Mouse (Mus musculus) MEL (cell line): Measurements from ENCODE around the gene Sbno2. TPM values are rescaled to one million over a fixed set of nuclear protein-coding genes. Genes with fewer than 3 reads are reported as not detected.
A peak's percentile ranks its signal among the peaks of the same experiment; 100 is the strongest.

ENCODE experiments used
- DNase-seq: peaks from one replicate; pipeline ENCODE4 v3.0.0; 2011; ENCODE audit warnings: low read depth, low spot score
- H3K27ac ChIP-seq: 2 replicates; pipeline ENCODE4 v1.5.1; 2012; ENCODE audit warnings: low read depth, mild to moderate bottlenecking, control low read depth, low read length, moderate library complexity; ENCODE audit not compliant: control insufficient read depth
- H3K27me3 ChIP-seq, 2 experiments: fragments of 150-350 bp in 1 of 2; sonication (generic) in 1 of 2; 2 replicates each; pipeline ENCODE4 v1.6.1; 2012; ENCODE audit warnings: low read length in 2 of 2, mild to moderate bottlenecking in 2 of 2, improper control_type of control experiment in 1 of 2, moderate library complexity in 1 of 2; ENCODE audit not compliant: insufficient read depth in 2 of 2, control insufficient read depth in 1 of 2
- H3K36me3 ChIP-seq, 2 experiments: 2 replicates each; pipeline ENCODE4 v1.6.1; 2012 to 2014; ENCODE audit warnings: low read length in 2 of 2, improper control_type of control experiment in 1 of 2, inconsistent platforms in 1 of 2, mild to moderate bottlenecking in 1 of 2; ENCODE audit not compliant: insufficient read depth in 2 of 2, control insufficient read depth in 1 of 2
- H3K4me1 ChIP-seq, 2 experiments: fragments of 150-350 bp in 1 of 2; sonication (generic) in 1 of 2; 2 replicates each; pipeline ENCODE4 v1.6.1; 2012; ENCODE audit warnings: low read length in 2 of 2, improper control_type of control experiment in 1 of 2, mild to moderate bottlenecking in 1 of 2; ENCODE audit not compliant: insufficient read depth in 2 of 2, control insufficient read depth in 1 of 2
- H3K4me3 ChIP-seq, 2 experiments: fragments of 150-350 bp in 1 of 2; sonication (generic) in 1 of 2; 2 replicates each; pipeline ENCODE4 v1.5.1; 2012; ENCODE audit warnings: low read depth in 2 of 2, low read length in 2 of 2, mild to moderate bottlenecking in 2 of 2, moderate library complexity in 2 of 2, control low read depth in 1 of 2, improper control_type of control experiment in 1 of 2; ENCODE audit not compliant: control insufficient read depth in 1 of 2, insufficient read depth in 1 of 2
- H3K79me2 ChIP-seq: 2 replicates; pipeline ENCODE4 v1.6.1; 2012; ENCODE audit warnings: mild to moderate bottlenecking, low read length, moderate library complexity; ENCODE audit not compliant: control insufficient read depth, poor library complexity, insufficient read depth
- H3K9ac ChIP-seq: 2 replicates; pipeline ENCODE4 v1.6.1; 2012; ENCODE audit warnings: low read depth, mild to moderate bottlenecking, control low read depth, low read length, moderate library complexity; ENCODE audit not compliant: control insufficient read depth, poor library complexity, severe bottlenecking
- H3K9me3 ChIP-seq: fragments of 150-350 bp; sonication (generic); replicated peaks from 2 replicates; pipeline ENCODE4 v1.6.1; 2012; ENCODE audit warnings: mild to moderate bottlenecking, low read length, improper control_type of control experiment, moderate library complexity; ENCODE audit not compliant: insufficient read depth
- CTCF ChIP-seq, 3 experiments: IDR thresholded peaks in 2 of 3; conservative IDR thresholded peaks in 1 of 3; 2 replicates each; pipeline ENCODE4 v1.5.1; 2011 to 2012; ENCODE audit warnings: low read length in 3 of 3, low read depth in 2 of 3, mild to moderate bottlenecking in 2 of 3, improper control_type of control experiment in 1 of 3, inconsistent platforms in 1 of 3, mixed read lengths in 1 of 3, moderate library complexity in 1 of 3; ENCODE audit not compliant: control insufficient read depth in 1 of 3, insufficient read depth in 1 of 3, poor library complexity in 1 of 3, severe bottlenecking in 1 of 3
- E2F4 ChIP-seq: IDR thresholded peaks from 2 replicates; pipeline ENCODE4 v1.6.1; 2011; ENCODE audit warnings: low read depth, low read length, improper control_type of control experiment, borderline replicate concordance
- GABPA ChIP-seq: IDR thresholded peaks from 2 replicates; pipeline ENCODE4 v1.6.1; 2012; ENCODE audit warnings: low read depth, mild to moderate bottlenecking, inconsistent platforms, low read length, improper control_type of control experiment, moderate library complexity
- KAT2A ChIP-seq: conservative IDR thresholded peaks from 2 replicates; pipeline ENCODE4 v1.6.1; 2012; ENCODE audit warnings: low read depth, low read length, improper control_type of control experiment, inconsistent platforms
- MAFK ChIP-seq: IDR thresholded peaks from 2 replicates; pipeline ENCODE4 v1.6.1; 2011; ENCODE audit warnings: low read depth, mild to moderate bottlenecking, low read length, improper control_type of control experiment, borderline replicate concordance
- MAX ChIP-seq: IDR thresholded peaks from 2 replicates; pipeline ENCODE4 v1.6.1; 2011; ENCODE audit warnings: low read length, improper control_type of control experiment
- MXI1 ChIP-seq: IDR thresholded peaks from 2 replicates; pipeline ENCODE4 v1.6.1; 2011; ENCODE audit warnings: mild to moderate bottlenecking, low read depth, low read length, improper control_type of control experiment
- MYB ChIP-seq: IDR thresholded peaks from 2 replicates; pipeline ENCODE4 v1.6.1; 2011; ENCODE audit warnings: mild to moderate bottlenecking, low read depth, low read length, improper control_type of control experiment
- NRF1 ChIP-seq: IDR thresholded peaks from 2 replicates; pipeline ENCODE4 v1.6.1; 2014; ENCODE audit warnings: low read depth, mild to moderate bottlenecking, inconsistent platforms, low read length, improper control_type of control experiment, moderate library complexity; ENCODE audit not compliant: poor library complexity, insufficient read depth, severe bottlenecking
- POLR2AphosphoS2 ChIP-seq: IDR thresholded peaks from 2 replicates; pipeline ENCODE4 v1.6.1; 2011; ENCODE audit warnings: low read length, improper control_type of control experiment
- RCOR1 ChIP-seq: IDR thresholded peaks from 2 replicates; pipeline ENCODE4 v1.6.1; 2012; ENCODE audit warnings: low read depth, mild to moderate bottlenecking, inconsistent platforms, low read length, improper control_type of control experiment
- SIN3A ChIP-seq: IDR thresholded peaks from 2 replicates; pipeline ENCODE4 v1.6.1; 2012; ENCODE audit warnings: low read length, improper control_type of control experiment, inconsistent platforms
- SMC3 ChIP-seq: IDR thresholded peaks from 2 replicates; pipeline ENCODE4 v1.6.1; 2011; ENCODE audit warnings: low read depth, low read length, improper control_type of control experiment
- TBP ChIP-seq: IDR thresholded peaks from 2 replicates; pipeline ENCODE4 v1.8.0; 2011; ENCODE audit warnings: low read depth, low read length, improper control_type of control experiment
- ZC3H11A ChIP-seq: IDR thresholded peaks from 2 replicates; pipeline ENCODE4 v1.6.1; 2012; ENCODE audit warnings: low read depth, mild to moderate bottlenecking, inconsistent platforms, low read length, improper control_type of control experiment
- polyA plus RNA-seq, 2 experiments: library from polyadenylated mRNA; stranded (reverse) in 1 of 2; unstranded in 1 of 2; fragments of >175 nt in 1 of 2; fragments of >200 nt in 1 of 2; gene quantifications; 2 replicates each; pipeline versions ENCODE4 v1.2.1 to v1.2.4; 2012; ENCODE audit warnings: low replicate concordance in 2 of 2, low read depth in 1 of 2; ENCODE audit not compliant: insufficient read length in 2 of 2, insufficient read depth in 1 of 2, missing spikeins in 1 of 2
- total RNA-seq: library from RNA; depleted of rRNA; stranded (reverse); fragments of 300-350 nt; gene quantifications from 2 replicates; pipeline ENCODE4 v1.2.3, GENCODE M21; 2012

Gene Sbno2
- total and polyA plus RNA-seq, 3 experiments, result 15.8 to 29.0 TPM; not detected in 1

GRCm38 (mm10) chr10:80020603-80021319, 84.6 kb downstream of the Sbno2 start:
- H3K36me3 ChIP-seq, result peaks cover 2 to 31% of the 10 kb centered on the region in 2 experiments; a peak in 3 of 4 replicates
- peaks cover 12 to 37% of the 10 kb centered on the region in 2 experiments for H3K4me1 ChIP-seq
- peak; percentile 29 for DNase-seq
- TF ChIP-seq CTCF (IDR thresholded peaks at IDR 0.05 in 2 of 3, conservative IDR thresholded peaks at IDR 0.05 in 1 of 3; ENCODE audit: control insufficient read depth in 1 of 3, insufficient read depth in 1 of 3, low read depth in 2 of 3, low read length in 3 of 3, poor library complexity in 1 of 3, severe bottlenecking in 1 of 3), result peak; percentile 15 to 34 (median 17); a peak in 3 of 6 replicates
- 0 out of 2 replicates have a peak, but pooled peaks have one; percentile 13 for TF ChIP-seq SMC3
- no peak for TF ChIP-seq MAFK
- H3K9me3 ChIP-seq, result no peaks in the 10 kb centered on the region
- peaks cover 12% of the 10 kb centered on the region for H3K79me2 ChIP-seq
- H3K4me3 ChIP-seq, result no peak overlapping the region
- H3K27ac ChIP-seq, result no peak overlapping the region
- no peak overlapping the region for H3K9ac ChIP-seq
- H3K27me3 ChIP-seq, result no peaks in the 10 kb centered on the region

- peaks cover 2 to 30% of the 10 kb centered on the region in 2 experiments; a peak in 3 of 4 replicates for H3K36me3 ChIP-seq
- H3K4me3 ChIP-seq, result no peak overlapping the region
These were observed 85.2 kb downstream of the Sbno2 start for GRCm38 (mm10) chr10:80020191-80020590.

GRCm38 (mm10) chr10:80019471-80020131, 85.8 kb downstream of the Sbno2 start:
- H3K36me3 ChIP-seq, result peaks cover 2 to 24% of the 10 kb centered on the region in 2 experiments; a peak in 3 of 4 replicates
- no peak overlapping the region; the same call in 1 of the 2 replicates for H3K27ac ChIP-seq
- no peaks in the 10 kb centered on the region for H3K9me3 ChIP-seq
- peaks cover 12 to 30% of the 10 kb centered on the region in 2 experiments for H3K4me1 ChIP-seq
- H3K4me3 ChIP-seq, result no peak overlapping the region
- TF ChIP-seq MYB, result no peak
- no peak for TF ChIP-seq E2F4
- TF ChIP-seq RCOR1, result no peak
- TF ChIP-seq MXI1, result no peak
- no peak for TF ChIP-seq TBP
- no peak for TF ChIP-seq CTCF (IDR thresholded peaks at IDR 0.05 in 2 of 3, conservative IDR thresholded peaks at IDR 0.05 in 1 of 3; ENCODE audit: control insufficient read depth in 1 of 3, insufficient read depth in 1 of 3, low read depth in 2 of 3, low read length in 3 of 3, poor library complexity in 1 of 3, severe bottlenecking in 1 of 3)
- TF ChIP-seq SIN3A, result no peak
- TF ChIP-seq ZC3H11A, result no peak
- TF ChIP-seq GABPA, result no peak
- TF ChIP-seq KAT2A, result no peak
- TF ChIP-seq MAX, result no peak
- TF ChIP-seq, all 39 proteins: peak for 0
- H3K9ac ChIP-seq, result no peak overlapping the region
- H3K79me2 ChIP-seq, result peaks cover 12% of the 10 kb centered on the region
- no peak for DNase-seq
- no peaks in the 10 kb centered on the region for H3K27me3 ChIP-seq

More at GRCm38 (mm10) chr10:80020191-80020590, 85.2 kb downstream of the Sbno2 start:
- no peaks in the 10 kb centered on the region for H3K27me3 ChIP-seq
- peaks cover 12% of the 10 kb centered on the region for H3K79me2 ChIP-seq
- H3K9me3 ChIP-seq, result no peaks in the 10 kb centered on the region
- TF ChIP-seq NRF1 (no peak), POLR2AphosphoS2 (no peak)
- TF ChIP-seq, all 39 proteins: peak for 0
- no peak for DNase-seq
- no peak overlapping the region for H3K9ac ChIP-seq
- peaks cover 12 to 36% of the 10 kb centered on the region in 2 experiments for H3K4me1 ChIP-seq
- no peak overlapping the region for H3K27ac ChIP-seq
